Mouse (Mus musculus): ENCODE measurements at regions not wholly inside any gene's neighbourhood (a gene's known extent, or its start where the extent isn't known, plus 50 kb on each side); places are given as distances from the start of the nearest gene placed in this dataset.

DNA sequence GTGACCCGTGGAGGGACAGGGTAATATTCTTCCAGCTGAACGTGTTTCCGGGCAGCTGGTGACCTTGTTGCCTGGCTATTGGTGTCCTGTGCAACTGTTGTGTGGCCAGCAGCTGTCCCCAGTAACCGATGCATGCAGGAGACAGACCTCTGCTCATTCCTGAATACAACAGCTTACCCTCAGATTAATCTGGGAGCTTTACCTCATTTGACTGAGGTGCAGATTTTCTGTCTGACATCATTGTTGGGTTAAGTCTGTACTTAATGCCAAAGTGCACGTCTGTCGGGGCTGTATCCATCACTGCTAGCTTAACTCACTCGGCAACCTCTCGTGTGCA is 119.6 kb upstream of the Mpp6 start:
- peaks cover 17% of the 10 kb centered on the region for H3K4me1 ChIP-seq (replicated peaks)
- no peak overlapping the region for H3K4me3 ChIP-seq (replicated peaks)
- H3K27me3 ChIP-seq: 0 out of 2 replicates have a peak, but pooled peaks cover 5% of the 10 kb centered on the region
- 53% methylated on average over 8 of the region's 8 CpGs for WGBS
- H3K27ac ChIP-seq: no peak overlapping the region
- H3K9ac ChIP-seq (replicated peaks): no peak overlapping the region
- H3K36me3 ChIP-seq: no peaks in the 10 kb centered on the region
- no peak for ATAC-seq (ENCODE audit: insufficient number of reproducible peaks, insufficient read depth, low FRiP score, low TSS enrichment, low read depth)
- H3K4me2 ChIP-seq: no peak overlapping the region
- H3K9me3 ChIP-seq: no peaks in the 10 kb centered on the region

- Histone ChIP-seq H3K4me1 (replicated peaks) (peaks cover 10% of the 10 kb centered on the region), H3K9me3 (no peaks in the 10 kb centered on the region), H3K36me3 (no peaks in the 10 kb centered on the region), H3K4me3 (replicated peaks) (no peak overlapping the region), H3K4me2 (no peak overlapping the region), H3K9ac (replicated peaks) (no peak overlapping the region), H3K27me3 (no peaks in the 10 kb centered on the region), H3K27ac (no peak overlapping the region)
- WGBS: 76% methylated on average over 11 of the region's 11 CpGs
- ATAC-seq (ENCODE audit: insufficient number of reproducible peaks, insufficient read depth, low FRiP score, low TSS enrichment, low read depth): no peak
These were observed 110.7 kb upstream of the Mpp6 start for GRCm38 (mm10) chr6:49999365-49999764.

- Histone ChIP-seq H3K9me3 (no peaks in the 10 kb centered on the region), H3K9ac (replicated peaks) (no peak overlapping the region), H3K27ac (no peak overlapping the region), H3K4me1 (replicated peaks) (peaks cover 15% of the 10 kb centered on the region; the same call in 1 of the 2 replicates), H3K4me3 (replicated peaks) (no peak overlapping the region), H3K4me2 (no peak overlapping the region), H3K27me3 (peaks cover 5% of the 10 kb centered on the region; the same call in 1 of the 2 replicates), H3K36me3 (no peaks in the 10 kb centered on the region)
- ATAC-seq (ENCODE audit: insufficient number of reproducible peaks, insufficient read depth, low FRiP score, low TSS enrichment, low read depth): no peak
- 47% methylated on average over 4 of the region's 4 CpGs for whole genome bisulfite sequencing
These were observed 102.0 kb upstream of the Mpp6 start for GRCm38 (mm10) chr6:50008074-50008473.

GRCm38 (mm10) chr6:50008869-50009268 is 101.2 kb upstream of the Mpp6 start:
- H3K27ac ChIP-seq: no peak overlapping the region
- WGBS: 31% methylated on average over 3 of the region's 3 CpGs
- peaks cover 5% of the 10 kb centered on the region; the same call in 1 of the 2 replicates for H3K27me3 ChIP-seq
- H3K9ac ChIP-seq (replicated peaks): no peak overlapping the region
- no peaks in the 10 kb centered on the region for H3K36me3 ChIP-seq
- no peak overlapping the region for H3K4me3 ChIP-seq (replicated peaks)
- 0 out of 2 replicates have a peak, but pooled peaks cover 11% of the 10 kb centered on the region for H3K4me1 ChIP-seq (replicated peaks)
- no peak overlapping the region for H3K4me2 ChIP-seq
- no peaks in the 10 kb centered on the region for H3K9me3 ChIP-seq
- ATAC-seq (ENCODE audit: insufficient number of reproducible peaks, insufficient read depth, low FRiP score, low TSS enrichment, low read depth): no peak

DNA sequence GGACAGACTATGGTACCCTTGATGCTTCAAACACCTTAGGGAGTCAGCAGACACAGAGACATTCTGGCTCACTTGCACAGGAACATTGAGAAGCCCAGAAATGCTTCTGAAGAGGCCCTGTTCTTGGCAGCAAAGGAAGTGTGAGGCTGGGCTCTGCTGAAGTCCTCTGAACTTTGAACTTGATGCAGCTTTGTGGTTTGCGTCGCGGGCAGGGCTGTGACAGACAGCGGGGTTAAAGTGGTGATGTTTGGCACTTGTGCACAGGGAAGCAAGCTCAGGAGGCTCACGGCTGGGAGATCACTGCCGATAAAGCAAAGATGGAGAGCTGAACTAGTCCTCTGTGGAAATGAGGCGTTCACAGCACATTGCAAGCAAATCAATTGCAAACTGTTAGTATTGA is 100.7 kb upstream of the Mpp6 start:
- 55% methylated on average over 7 of the region's 7 CpGs for WGBS
- Histone ChIP-seq H3K27me3 (peaks cover 5% of the 10 kb centered on the region; the same call in 1 of the 2 replicates), H3K4me3 (replicated peaks) (no peak overlapping the region), H3K36me3 (no peaks in the 10 kb centered on the region), H3K9ac (replicated peaks) (no peak overlapping the region), H3K4me1 (replicated peaks) (0 out of 2 replicates have a peak, but pooled peaks cover 11% of the 10 kb centered on the region), H3K9me3 (no peaks in the 10 kb centered on the region), H3K4me2 (no peak overlapping the region), H3K27ac (no peak overlapping the region)
- no peak for ATAC-seq (ENCODE audit: insufficient number of reproducible peaks, insufficient read depth, low FRiP score, low TSS enrichment, low read depth)

- WGBS: 59% methylated on average over 5 of the region's 5 CpGs
- Histone ChIP-seq H3K4me3 (replicated peaks) (no peak overlapping the region), H3K36me3 (no peaks in the 10 kb centered on the region), H3K4me1 (replicated peaks) (0 out of 2 replicates have a peak, but pooled peaks cover 11% of the 10 kb centered on the region), H3K4me2 (no peak overlapping the region), H3K9ac (replicated peaks) (no peak overlapping the region), H3K9me3 (no peaks in the 10 kb centered on the region), H3K27ac (no peak overlapping the region), H3K27me3 (peaks cover 5% of the 10 kb centered on the region; the same call in 1 of the 2 replicates)
- no peak for ATAC-seq (ENCODE audit: insufficient number of reproducible peaks, insufficient read depth, low FRiP score, low TSS enrichment, low read depth)
These were observed 100.2 kb upstream of the Mpp6 start for GRCm38 (mm10) chr6:50009856-50010255.

DNA sequence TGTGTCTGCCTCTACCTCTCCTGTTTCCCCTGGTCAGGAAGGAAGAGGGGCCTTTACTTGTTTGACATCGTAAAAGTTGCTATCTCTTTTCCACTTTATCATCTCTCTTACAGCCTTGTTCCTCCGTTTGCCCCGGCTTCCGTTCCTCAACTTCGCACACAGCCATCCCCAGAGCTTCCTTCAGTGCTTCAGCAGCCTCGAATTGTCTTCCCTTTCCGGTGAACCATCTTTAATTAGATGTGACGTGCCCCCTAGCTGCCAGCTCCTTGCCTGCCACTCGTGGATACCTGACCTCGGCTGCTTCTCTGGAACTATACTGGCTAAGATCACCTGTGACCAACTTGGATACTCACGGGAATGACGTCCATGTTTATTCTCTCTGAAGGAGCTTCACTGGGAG is 99.0 kb upstream of the Mpp6 start:
- H3K36me3 ChIP-seq: no peaks in the 10 kb centered on the region
- ATAC-seq (ENCODE audit: insufficient number of reproducible peaks, insufficient read depth, low FRiP score, low TSS enrichment, low read depth): no peak
- no peaks in the 10 kb centered on the region for H3K9me3 ChIP-seq
- H3K4me1 ChIP-seq (replicated peaks): 0 out of 2 replicates have a peak, but pooled peaks cover 11% of the 10 kb centered on the region
- no peak overlapping the region for H3K4me3 ChIP-seq (replicated peaks)
- no peak overlapping the region for H3K9ac ChIP-seq (replicated peaks)
- no peak overlapping the region for H3K4me2 ChIP-seq
- H3K27ac ChIP-seq: no peak overlapping the region
- H3K27me3 ChIP-seq: peaks cover 5% of the 10 kb centered on the region; the same call in 1 of the 2 replicates
- 79% methylated on average over 12 of the region's 12 CpGs for WGBS

DNA sequence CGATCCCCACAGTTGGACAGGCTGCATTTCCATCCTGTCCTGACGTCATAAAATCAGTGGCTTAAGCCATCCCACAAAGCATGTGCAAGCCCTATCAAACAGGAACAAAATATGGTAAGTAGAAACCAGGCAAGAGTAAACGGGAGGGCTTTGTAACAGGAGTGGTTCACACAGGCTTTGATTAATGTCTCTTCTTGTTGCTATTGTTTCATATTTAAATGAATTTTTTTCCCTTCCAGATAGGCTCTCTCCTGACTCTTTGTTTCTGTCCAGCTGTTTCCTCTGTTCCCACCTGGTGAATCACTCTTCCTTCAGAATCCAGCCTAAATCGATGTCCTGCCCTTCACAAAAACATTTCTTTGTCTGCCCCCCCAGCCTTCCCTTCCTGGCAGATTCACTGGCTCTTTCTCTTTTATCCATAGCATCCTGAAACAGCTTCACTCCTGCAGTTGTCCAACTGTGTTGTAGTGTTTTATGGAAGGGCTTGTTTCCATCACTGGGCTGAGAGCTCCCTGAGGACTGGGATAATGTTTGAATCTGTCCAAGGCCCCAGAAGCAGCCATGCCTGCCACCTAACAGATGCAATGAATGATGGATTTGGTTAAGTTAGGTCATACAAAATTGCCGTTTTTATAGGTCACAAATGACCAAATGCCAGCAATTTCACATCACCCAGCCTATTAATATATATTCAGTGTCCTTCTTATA is 98.1 kb upstream of the Mpp6 start:
- Histone ChIP-seq H3K27ac (no peak overlapping the region), H3K9ac (replicated peaks) (no peak overlapping the region), H3K4me1 (replicated peaks) (0 out of 2 replicates have a peak, but pooled peaks cover 11% of the 10 kb centered on the region), H3K36me3 (no peaks in the 10 kb centered on the region), H3K9me3 (no peaks in the 10 kb centered on the region), H3K4me2 (no peak overlapping the region), H3K27me3 (peaks cover 5% of the 10 kb centered on the region; the same call in 1 of the 2 replicates), H3K4me3 (replicated peaks) (no peak overlapping the region)
- WGBS: 73% methylated on average over 5 of the region's 5 CpGs
- no peak for ATAC-seq (ENCODE audit: insufficient number of reproducible peaks, insufficient read depth, low FRiP score, low TSS enrichment, low read depth)

DNA sequence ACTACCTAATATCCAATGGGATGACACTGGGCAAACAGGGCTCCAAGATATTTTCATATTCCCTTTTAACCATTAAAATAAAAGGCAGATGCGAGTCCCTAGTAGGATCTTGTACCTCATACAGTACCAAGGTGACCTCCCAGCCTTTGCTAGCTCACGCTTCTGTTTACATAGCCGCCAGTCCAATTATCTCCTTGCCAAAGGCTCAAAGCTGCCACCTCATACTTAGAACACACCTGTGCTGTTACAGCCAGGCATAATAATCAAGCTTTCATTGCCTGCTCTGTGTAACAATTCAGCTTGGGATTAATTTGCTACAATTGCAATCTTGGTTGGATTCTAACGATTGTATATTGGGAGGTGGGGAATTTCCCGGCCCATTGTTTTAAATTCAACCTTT is 97.0 kb upstream of the Mpp6 start:
- 0 out of 2 replicates have a peak, but pooled peaks cover 5% of the 10 kb centered on the region for H3K27me3 ChIP-seq
- H3K4me2 ChIP-seq: no peak overlapping the region
- H3K27ac ChIP-seq: no peak overlapping the region
- no peak overlapping the region for H3K4me3 ChIP-seq (replicated peaks)
- ATAC-seq (ENCODE audit: insufficient number of reproducible peaks, insufficient read depth, low FRiP score, low TSS enrichment, low read depth): no peak
- 65% methylated on average over 5 of the region's 5 CpGs for WGBS
- H3K4me1 ChIP-seq (replicated peaks): 0 out of 2 replicates have a peak, but pooled peaks cover 11% of the 10 kb centered on the region
- no peak overlapping the region for H3K9ac ChIP-seq (replicated peaks)
- no peaks in the 10 kb centered on the region for H3K36me3 ChIP-seq
- no peaks in the 10 kb centered on the region for H3K9me3 ChIP-seq

DNA sequence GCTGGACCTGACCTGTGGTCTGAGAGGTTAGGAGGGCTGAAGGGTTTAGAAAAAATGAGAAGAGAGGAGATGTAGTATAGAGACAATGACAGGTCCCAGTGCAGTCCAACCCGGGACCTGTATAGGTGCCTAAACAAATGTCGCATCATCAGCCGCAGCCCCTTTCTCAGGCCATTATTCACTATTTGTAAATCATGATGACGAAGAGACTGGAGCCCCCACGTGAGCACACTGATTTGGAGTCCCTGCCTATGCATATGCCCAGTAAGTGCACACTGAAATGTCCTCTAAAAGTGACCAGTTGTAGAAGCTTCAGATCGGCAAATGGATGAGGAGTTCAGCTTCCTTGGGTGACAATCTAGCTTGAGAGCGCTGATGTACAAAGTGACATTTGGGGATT is 96.2 kb upstream of the Mpp6 start:
- no peaks in the 10 kb centered on the region for H3K9me3 ChIP-seq
- no peak overlapping the region for H3K4me3 ChIP-seq (replicated peaks)
- H3K27ac ChIP-seq: no peak overlapping the region
- no peak overlapping the region for H3K9ac ChIP-seq (replicated peaks)
- H3K4me2 ChIP-seq: no peak overlapping the region
- H3K4me1 ChIP-seq (replicated peaks): 0 out of 2 replicates have a peak, but pooled peaks cover 6% of the 10 kb centered on the region
- WGBS: 87% methylated on average over 7 of the region's 7 CpGs
- no peaks in the 10 kb centered on the region for H3K36me3 ChIP-seq
- no peak for ATAC-seq (ENCODE audit: insufficient number of reproducible peaks, insufficient read depth, low FRiP score, low TSS enrichment, low read depth)
- H3K27me3 ChIP-seq: 0 out of 2 replicates have a peak, but pooled peaks cover 5% of the 10 kb centered on the region

DNA sequence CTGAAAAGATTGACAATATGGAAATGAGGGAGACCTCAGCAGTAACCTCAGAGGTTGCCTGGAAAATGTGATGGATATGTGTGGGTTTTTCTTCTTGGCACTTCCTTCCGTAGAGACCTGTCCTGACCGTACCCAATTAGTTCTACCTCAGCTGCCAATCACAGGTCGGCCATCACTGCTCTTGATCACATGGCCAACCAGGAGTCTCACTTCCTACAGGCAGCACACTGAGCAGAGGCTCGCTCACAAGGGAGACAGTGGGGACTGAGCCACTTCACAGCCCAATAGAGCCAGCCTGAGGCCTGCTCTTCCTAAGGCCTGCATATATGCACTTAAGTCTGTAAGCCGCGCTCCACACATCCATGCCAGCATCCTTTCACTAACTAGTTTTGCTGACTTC is 82.1 kb upstream of the Mpp6 start:
- no peak for ATAC-seq (ENCODE audit: insufficient number of reproducible peaks, insufficient read depth, low FRiP score, low TSS enrichment, low read depth)
- H3K27ac ChIP-seq: no peak overlapping the region

More for the DNA sequence above, 82.1 kb upstream of the Mpp6 start:
- Histone ChIP-seq H3K4me2 (no peak overlapping the region), H3K4me3 (replicated peaks) (no peak overlapping the region), H3K4me1 (replicated peaks) (peaks cover 13% of the 10 kb centered on the region), H3K27me3 (no peaks in the 10 kb centered on the region), H3K9me3 (no peaks in the 10 kb centered on the region), H3K9ac (replicated peaks) (no peak overlapping the region), H3K36me3 (no peaks in the 10 kb centered on the region)
- WGBS: 82% methylated on average over 6 of the region's 6 CpGs
